Mouse (Mus musculus) layer of hippocampus, postnatal 36 days (tissue): ENCODE data around the gene Dock6. TPM values are rescaled to one million over a fixed set of nuclear protein-coding genes. Genes with fewer than 3 reads are reported as not detected.
A peak's percentile ranks its signal among the peaks of the same experiment; 100 is the strongest.

Experiments
- DNase-seq, 2 experiments: peaks; one replicate each; pipeline ENCODE4 v3.0.0; 2022
- total RNA-seq, 2 experiments: library from RNA; stranded (reverse); gene quantifications; 2 replicates each; pipeline ENCODE4 v1.2.3; 2021

Gene Dock6
- total RNA-seq, 2 experiments from 2014 or later, result 14.1 to 15.0 TPM

DNA sequence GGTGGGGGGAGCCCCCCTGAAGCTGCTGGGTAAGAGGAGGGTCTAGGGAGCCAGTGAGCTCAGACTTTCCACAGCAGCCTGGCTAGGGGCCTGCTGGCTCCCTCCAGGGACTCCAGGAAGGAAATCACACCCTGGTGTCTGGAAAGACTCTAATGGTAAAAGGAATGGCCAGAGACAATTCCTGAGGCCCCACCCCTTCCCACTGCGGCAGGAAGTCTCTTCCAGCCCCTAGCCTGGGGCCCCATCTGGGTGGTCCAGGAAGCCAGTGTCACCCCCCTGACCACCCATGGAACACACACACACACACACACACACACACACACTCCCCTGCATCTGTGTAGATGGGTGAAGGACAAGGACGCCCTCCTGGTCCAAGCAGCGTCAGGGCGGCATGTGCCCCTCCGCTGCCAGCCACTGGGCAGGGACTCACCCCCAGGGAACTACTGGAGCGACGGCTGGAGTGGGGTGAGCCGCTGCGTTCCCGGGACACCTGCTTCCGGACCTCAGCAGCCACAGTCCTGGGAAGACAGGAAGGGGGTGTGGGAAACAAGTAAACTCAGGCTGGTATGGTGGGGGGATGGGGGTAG lies 5.6 kb downstream of the Dock6 start:
- no peak for DNase-seq

DNA sequence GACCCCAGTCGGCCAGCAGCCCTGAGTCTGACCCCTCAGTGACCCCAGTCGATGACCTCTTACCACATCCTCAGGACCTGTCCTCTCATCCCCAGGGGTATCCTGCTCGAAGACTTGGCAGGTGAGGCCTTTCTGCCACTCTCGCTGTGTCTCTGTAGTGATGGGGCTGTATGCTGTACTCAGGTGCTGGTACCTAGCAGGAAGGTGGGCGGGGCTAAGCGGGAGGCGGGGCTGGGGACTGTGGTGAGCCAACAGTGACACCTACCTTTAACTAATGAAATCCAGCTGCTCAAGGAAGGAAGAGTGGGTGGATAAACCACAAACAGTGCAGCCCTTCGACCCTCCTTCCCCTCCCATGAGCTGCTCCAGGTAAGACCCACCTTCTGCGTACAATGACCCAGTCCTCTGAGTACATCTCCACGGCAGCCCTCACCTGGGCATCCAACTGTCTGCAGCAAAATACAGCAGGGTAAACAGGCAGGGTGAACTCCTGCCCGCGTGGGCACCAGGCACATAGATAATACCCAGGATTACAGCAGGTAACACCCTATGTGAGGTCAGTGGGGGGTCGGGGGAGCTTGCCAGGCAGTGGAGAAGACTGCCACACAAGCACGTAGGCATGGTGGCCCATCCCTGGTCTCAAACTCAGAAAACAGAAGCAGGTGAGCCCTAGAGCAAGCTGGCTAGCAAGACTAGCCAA lies 6.9 kb downstream of the Dock6 start:
- no peak for DNase-seq

DNA sequence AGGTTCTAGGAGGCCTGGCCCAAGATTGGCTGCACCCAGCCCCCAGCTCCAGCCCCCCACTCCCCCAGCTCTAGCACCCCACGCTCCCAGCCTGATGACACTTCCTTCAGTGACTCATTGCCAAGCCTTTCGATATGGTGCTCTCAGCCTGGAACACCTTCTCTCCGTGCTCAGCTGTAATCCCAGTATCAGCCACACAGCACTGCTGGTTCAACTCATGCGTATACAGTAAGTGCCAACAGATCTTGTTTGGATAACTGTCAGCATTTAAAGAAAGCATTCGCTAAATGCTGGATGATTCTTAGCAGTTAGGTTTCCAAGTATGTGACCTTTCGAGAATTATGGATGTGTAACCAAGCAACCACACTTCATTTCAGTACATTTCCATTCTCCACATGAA lies 9.3 kb downstream of the Dock6 start:
- no peak for DNase-seq

DNA sequence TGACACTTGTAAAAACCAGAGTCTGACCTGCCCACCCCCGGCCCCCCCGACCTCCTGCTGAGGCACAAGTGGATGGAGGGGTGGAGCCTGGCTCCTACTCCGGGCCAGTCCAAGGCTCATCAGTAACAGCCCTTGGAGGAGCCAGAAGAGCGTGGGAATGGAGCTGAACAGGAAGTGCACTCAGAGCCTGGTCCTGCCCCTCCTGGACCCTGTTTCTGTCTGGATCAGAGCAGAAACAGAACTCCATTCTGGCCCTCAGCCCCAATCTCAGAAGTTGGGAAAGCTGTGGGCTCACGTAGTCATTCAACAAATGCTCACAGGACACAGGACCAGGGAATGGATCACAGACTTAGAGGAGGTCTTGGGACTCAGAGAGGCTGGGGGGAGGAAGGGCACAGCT lies 10.0 kb downstream of the Dock6 start:
- no peak for DNase-seq

DNA sequence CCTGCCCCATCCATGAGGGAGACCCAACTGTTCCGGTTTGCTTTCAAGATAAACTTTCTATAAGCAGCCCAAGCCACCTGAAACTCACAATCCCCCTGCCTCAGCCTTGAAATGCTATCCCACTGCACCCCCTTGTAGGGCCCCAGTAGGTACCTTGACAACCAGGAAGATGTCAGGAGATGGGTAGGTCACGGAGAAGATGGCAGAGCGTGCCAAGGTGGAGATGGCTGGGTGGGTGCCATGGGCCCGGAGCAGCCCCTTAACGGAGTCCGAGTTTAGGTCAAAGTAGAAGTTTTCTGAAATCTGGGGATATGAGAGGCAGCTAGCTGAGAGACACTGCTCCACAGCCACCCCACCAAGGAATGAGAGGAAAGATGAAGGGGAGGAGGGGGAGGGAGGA lies 11.1 kb downstream of the Dock6 start:
- DNase-seq, result no peak

DNA sequence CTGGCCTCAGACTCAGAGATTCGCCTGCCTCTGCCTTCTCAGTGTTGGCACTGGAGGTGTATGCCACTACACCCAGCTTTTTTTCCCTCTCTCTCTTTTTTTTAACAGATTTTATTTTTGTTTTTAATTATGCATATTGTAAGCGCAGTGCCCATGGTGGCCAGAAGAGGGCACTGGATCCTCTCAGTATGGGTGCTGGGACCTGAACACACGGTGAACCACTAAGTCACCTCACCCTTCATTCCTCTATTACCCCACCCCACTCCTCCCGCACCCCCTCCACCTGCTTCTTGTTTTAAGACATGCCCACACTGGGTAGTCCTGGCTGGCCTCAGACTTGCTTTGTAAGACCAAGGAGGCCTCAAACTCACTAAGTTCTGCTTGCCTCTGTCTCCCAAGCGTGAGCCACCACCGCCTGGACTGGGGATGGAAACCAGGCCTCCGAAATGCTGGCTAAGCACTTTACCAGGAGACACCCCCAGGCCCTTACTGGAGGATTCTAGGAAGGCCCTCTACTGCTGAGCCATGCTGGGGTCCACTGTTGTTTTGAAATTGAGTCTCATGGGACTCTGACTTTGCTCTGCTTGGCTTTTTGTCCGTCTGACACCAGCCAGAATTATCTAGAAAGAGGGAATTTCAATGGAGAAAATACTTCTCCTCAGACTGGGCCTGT lies 12.2 kb downstream of the Dock6 start:
- peak in 1 of 2 experiments; percentile 31 for DNase-seq

DNA sequence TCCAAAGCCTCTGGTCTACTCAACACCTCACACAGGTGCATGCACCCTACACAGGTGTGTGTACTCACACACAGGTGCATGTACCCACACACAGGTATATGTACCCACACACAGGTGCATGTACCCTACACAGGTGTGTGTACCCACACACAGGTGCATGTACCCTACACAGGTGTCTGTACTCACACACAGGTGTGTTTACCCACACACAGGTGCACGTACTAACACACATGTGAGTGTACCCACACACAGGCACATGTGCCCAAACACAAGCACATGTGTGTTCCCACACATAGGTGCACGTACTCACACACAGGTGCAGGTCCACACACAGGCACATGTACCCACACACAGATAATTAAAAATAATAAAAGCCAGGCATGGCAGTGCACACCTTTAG lies 14.7 kb downstream of the Dock6 start:
- DNase-seq, result no peak

DNA sequence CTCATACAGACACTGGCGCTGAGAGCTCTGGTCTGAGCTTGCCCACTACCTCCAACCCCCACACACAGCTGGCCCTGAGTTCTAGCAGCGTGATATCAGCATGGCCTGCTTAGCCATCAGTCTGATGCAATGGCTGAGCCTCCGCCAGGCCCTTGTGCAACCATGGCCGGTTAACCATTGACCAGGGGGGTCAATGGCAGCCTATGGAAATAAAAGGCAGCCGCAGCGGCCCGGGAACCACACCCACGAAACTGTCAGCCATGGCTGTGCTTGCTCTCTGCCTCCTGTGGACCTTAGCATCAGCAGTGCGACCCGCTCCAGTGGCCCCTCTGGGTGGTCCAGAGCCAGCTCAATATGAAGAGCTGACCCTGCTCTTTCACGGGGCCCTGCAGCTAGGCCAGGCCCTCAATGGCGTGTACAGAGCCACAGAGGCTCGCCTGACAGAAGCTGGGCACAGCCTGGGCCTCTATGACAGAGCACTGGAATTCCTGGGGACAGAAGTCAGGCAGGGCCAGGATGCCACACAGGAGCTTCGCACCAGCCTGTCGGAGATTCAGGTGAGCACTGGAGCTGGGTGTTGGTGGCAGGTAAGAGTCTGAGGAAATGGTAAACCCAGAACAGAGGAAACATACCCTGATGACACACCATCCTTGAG lies 17.1 kb downstream of the Dock6 start, which contains the start of gene Angptl8:
Angptl8 (plus strand) TSS at position 253 of the 655 bp plus-strand sequence.
- no peak for DNase-seq

DNA sequence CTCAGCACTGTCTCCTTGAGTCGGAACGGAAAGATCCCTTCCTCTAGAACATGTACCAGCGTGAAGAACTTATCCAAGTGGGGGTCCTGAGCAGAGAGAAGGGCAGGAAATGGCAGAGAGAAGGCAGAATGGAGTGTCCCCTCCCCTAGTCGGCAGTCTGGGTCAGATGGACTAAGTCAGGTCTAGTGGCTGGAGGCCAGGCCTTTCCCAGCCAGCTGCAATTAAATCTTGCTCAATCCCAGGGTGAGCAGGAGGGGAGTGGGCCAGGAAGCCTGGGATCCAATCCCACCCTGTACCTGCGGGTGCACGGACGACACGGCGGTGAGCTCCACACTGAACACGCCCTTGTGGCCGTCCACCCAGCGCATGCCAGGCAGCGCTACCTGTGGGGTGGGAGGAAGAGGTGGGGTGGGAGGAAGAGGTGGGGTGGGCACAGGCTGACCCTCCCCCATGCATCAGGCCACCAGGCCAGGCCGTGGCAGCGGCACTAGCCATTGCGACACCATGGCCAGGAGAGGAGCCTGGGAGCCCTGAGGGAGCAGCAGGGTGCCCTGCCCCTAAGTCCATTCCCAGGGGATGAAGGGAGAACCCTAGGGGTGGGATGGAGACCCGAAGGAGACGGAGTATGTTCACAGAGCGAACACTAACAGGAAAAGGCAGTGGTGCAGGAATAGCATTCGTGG lies 20.7 kb downstream of the Dock6 start:
- no peak for DNase-seq

DNA sequence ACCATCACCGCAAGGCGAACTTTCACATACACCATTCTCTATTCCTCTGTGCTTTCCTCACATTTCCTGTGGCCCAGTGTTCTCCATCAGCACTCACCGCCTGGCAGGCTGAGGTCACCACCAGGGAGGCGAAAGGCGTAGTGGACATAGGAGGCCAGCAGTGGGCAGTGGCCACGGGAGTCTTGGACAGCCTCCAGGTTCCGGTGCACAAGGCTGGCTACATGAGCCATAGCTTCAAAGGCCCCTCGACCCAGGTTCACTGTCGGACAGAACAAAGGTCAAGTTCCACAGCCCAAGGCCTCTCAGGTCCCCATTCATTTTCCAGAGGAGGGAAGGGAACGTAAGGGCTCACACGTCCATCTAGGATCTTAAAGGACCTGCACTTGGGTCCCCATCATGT lies 21.5 kb downstream of the Dock6 start:
- DNase-seq, result no peak

DNA sequence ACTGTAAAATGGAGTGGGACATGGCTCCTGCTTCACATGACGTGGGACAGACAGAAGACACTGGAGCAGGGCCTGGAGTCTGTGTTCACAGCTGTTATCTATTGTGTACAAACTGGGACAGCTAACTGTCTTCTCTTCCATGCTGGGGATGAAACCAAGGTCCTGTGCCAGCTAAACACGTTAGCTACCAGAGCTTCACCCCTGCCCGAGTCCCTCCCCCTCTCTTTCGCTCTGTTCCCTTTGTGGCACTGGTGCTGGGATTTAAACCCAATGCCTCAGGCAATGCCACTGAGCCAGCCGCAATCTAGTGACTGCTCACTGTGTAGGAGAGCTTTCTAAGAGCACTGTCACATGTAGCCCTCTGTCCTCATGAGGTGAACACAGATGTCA lies 22.0 kb downstream of the Dock6 start:
- no peak for DNase-seq

DNA sequence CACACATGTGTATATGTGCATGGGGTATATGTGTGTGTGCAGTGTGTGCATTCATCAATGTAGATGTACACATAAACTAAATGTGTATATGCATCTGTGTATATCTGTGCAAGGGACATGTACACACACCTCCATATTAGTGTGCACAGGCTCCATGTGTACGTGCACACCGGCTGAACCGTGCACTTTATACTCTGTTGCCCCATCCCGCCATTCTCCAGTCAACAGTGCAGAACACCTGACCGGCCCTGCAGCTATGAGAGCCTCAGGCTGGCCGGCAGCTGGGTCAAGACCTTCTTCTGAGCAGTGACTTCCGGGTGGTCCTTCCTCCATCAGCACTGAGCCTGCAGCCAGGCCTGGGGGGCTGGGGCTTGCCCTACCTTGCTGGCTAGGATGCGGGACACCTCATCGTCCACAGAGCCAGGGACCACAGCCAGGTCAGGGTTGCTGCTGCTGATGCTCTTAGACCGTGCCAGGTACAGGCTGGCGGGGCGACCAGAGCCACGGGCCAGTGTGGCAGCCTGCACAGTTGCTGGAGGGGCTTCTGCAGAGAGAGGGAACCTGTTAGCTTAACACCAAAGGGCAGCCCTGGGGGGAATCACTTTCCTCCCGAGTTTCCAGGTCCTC lies 22.5 kb downstream of the Dock6 start:
- DNase-seq, result no peak

DNA sequence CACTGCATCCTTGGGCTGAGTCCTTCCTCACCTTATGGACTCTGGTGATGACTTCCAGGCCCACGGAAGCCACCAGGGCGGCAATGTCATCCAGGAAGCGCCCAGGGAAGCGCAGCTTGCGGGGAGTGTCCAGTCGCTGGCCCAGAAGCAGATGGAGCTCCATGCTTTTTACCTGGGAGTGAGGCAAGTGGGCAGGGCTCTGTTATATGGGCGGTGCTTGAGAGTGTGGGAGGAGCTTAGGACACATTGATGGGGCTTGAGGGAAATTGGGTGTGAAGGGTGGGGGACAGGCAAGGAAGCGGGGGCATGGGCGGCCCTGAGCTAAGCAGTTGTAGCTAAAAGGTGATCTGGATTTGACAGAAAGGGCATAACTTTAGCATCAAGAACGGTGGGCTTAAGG lies 28.1 kb downstream of the Dock6 start:
- no peak for DNase-seq

DNA sequence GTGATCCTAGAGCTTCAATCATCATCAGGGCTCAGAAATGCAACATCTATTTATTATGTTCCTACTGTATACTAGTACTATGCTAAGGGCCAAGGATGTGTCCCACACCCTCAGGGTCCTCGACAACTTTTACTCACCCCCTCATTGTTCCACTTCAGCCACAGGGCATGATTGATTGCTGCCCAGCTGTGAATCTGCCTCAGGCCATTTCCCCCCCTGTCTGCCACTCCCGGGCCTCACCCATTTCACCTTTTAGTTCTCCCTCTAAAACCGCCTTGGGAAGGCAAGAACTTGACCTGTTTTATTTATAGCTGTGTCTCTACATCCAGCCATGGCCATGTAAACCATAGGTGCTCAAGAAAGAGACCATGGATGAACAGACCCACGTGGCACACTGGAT lies 28.5 kb downstream of the Dock6 start:
- no peak for DNase-seq

DNA sequence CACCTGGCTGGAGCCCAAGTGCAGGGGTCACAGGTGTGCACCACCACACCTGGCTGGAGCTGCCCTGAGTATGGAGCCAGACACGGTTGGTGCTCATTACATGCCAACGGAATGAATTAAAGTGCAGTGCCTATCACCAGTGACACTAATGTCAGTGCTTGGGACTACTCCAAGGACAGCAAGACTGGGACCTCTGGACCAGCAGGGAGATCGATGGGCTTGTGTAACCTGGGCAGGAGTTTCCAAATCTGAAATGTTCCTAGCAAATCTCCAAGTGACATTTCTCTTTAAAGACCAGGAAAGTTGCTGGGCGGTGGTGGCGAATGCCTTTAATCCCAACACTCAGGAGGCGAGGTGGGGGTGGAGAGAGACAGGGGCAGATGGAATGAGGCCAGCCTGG lies 29.7 kb downstream of the Dock6 start:
- no peak for DNase-seq

DNA sequence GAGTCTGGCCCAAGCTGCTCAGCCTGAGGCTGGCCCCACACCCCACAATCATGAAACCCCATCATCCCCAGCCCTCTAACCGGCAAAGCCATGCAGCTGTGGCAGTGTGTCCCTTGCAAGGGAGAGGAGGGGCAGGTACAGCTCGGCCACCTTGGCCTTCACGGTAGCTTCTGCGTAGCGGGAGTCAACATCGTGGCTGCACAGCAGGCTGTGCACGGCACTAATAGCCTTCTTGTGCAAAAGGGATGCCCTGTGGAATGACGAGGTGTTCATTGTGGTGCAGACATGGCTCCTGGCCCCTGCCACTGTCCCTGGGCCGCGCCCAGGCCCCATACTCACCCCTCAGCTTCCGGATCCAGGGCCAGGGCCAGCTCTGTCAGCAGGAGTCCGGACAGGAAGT lies 32.3 kb downstream of the Dock6 start:
- no peak for DNase-seq

DNA sequence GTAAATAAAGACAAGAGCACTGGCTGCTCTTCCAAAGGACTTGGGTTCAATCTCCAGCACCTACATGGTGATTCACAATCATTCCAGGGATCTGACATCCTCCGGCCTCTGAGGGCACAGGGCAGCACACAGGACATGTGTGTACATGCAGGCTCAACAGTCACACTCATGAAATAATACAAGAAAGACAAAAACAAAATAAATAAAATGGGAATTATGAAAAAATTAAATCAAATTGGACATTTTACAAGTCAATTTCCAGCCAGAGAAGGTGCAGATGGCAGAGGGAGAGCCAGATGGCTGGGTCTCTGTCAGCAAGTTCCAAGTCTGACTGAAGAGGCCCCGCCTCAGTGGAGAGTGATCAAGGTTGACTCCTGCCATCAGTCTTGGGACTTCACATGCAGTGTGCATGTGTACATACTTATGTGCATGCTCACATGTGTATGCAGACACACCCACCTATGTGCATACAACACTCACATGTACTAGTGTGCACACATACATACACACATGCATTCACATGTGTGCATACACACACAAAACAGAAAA lies 33.2 kb downstream of the Dock6 start:
- DNase-seq, result peak in 1 of 2 experiments; percentile 33

DNA sequence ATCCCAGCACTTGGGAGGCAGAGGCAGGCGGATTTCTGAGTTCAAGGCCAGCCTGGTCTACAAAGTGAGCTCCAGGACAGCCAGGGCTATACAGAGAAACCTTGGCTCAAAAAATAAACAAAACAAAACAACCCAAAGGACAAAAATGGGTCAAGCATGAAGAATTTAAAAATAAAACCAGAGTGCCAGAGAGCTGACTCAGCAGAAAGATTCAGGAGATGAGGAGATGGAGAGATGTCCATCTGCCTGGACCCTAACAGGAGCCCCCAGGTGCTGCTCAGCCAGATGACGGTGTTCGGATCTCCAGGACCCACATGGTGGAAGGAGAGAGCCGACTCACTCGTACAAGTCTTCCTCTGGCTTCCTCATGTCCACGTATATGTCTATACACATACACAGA lies 33.9 kb downstream of the Dock6 start:
- DNase-seq, result no peak

DNA sequence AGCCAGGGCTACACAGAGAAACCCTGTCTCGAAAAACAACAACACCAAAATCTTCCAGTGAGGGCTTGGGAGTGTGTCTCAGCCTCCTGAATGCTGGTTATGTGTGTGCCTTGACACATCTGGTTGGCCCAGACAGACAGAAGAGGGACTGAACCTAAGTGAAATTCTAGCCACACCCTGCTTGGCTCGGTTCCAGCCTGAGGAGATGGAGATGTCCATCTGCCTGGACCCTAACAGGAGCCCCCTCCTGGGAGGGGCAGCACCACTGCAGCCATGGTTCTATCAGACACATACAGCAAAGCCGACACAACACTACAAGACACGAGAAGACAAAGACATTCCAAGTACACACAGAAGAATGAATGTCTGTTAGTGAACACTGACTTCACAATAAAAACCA lies 34.3 kb downstream of the Dock6 start:
- no peak for DNase-seq

DNA sequence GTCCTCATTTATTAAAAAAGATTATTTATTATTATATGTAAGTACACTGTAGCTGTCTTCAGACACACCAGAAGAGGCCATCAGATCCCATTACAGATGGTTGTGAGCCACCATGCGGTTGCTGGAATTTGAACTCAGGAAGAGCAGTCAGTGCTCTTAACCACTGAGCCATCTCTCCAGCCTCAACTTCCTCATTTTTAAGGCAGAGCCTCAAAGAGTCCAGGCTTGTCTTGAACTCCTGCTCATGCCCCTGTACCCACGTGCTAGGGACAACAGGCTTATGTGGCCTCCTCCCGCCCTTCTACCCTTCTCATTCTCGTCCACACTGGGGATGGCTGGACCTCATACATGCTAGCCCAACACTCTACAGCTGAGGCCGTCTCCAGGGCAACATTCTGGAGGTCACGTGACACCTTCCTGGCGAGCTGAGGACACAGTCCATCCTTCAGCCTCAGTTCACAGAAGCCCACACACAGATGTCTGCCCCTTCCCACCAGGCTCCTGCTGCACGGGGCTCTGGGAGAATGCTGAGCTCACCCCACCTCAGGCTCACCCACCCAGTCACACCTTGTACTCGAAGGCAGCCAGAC lies 35.6 kb downstream of the Dock6 start:
- no peak for DNase-seq

DNA sequence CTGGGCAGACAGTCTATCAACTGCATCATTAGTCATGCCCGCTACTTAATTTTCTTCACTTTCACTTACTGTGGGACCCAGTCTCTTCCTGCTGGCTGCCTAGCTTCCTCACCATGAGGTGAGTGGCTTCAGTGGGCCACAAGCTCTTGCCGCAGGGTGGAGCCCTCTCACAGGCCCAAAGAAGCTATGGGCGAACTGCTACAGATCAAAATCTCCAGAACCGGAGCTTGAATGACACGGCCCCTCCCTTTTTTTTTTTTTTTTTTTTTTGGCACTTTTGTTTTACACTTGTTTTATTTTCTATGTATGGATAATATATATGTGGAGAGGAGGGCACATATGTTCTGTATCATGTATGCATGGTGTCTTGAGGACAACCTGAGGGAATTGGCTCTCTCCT lies 41.3 kb downstream of the Dock6 start:
- no peak for DNase-seq

DNA sequence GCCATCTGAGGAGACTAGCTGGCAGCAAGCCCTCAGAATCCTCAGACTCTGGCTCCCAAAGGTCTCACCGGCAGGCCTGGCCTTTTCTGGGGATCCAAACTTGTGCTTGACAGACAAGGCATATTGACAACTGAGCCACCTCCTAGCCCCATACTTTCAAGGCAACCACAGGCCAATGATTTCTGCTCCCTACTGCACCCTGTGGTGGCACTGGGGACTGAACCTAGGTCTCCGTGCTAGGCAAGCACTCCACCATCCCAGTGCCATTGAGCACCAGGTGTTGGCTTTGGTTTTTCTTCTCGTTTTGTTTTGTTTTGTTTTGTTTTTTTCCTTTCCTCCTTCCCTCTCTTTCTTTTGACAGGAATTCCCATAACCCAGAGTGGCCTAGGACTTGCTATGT lies 43.9 kb downstream of the Dock6 start:
- DNase-seq, result no peak
